Mouse (Mus musculus): Measurements from ENCODE around the gene Unc5b. TPM values are rescaled to one million over a fixed set of nuclear protein-coding genes. Genes with fewer than 3 reads are reported as not detected.

Gene Unc5b
- total and polyA plus RNA-seq, 3 experiments = 0.04 to 0.21 (median 0.06) TPM

DNA sequence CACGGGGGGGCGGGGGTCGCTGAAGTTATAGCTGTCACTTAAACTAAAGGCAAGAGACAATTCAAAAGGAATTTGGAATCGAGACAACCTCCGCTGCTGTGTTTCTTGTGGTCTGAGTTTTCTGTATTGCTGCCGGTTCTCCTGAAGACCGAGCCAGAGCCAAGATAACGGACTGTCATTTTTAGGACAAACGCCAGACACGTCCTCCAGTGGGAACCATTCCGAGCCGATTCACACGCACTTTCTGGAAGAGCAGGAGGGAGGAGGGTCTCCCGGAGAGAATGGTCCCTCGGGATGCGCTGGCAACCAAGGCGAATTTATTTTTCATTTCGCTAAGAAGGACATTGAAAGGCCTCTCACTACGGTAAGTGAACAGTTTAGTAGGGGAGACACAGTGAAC lies 7.4 kb upstream of the Unc5b start:
- in situ Hi-C loops (cut with MboI; ENCODE audit: low pct_ligation_motif_present, low pct_unique_long_range_greater_than_20kb, low sequenced_read_pairs) (no loop called here), dilution Hi-C loops (cut with MboI; ENCODE audit: extremely low pct_ligation_motif_present, extremely low pct_unique_long_range_greater_than_20kb, low sequenced_read_pairs) (no loop called here)
- Histone ChIP-seq H3K27me3 (replicated peaks) (peaks cover 80% of the 10 kb centered on the region), H3K27ac (ENCODE audit: insufficient read depth, low read depth) (no peak overlapping the region), H3K36me3 (replicated peaks in 1 of 2; ENCODE audit: control insufficient read depth in 1 of 2, insufficient read depth in 1 of 2, low read length in 1 of 2) (no peaks in the 10 kb centered on the region), H3K4me2 (ENCODE audit: insufficient read depth, low read depth, poor library complexity, severe bottlenecking) (no peak overlapping the region), H3K4me1 (ENCODE audit: control insufficient read depth in 1 of 2, insufficient read depth in 2 of 2) (no peaks in the 10 kb centered on the region), H3K79me2 (replicated peaks; ENCODE audit: control insufficient read depth, extremely low read depth, insufficient read depth, poor library complexity, severe bottlenecking) (no peaks in the 10 kb centered on the region), H3K9ac (ENCODE audit: insufficient read depth, low read depth) (no peak overlapping the region), H3K4me3 (replicated peaks in 1 of 3; ENCODE audit: low read depth in 2 of 3, low read length in 2 of 3, poor library complexity in 1 of 3) (no peak overlapping the region), H3K9me3 (replicated peaks; ENCODE audit: low read length) (no peaks in the 10 kb centered on the region)
- no peak for DNase-seq (ENCODE audit: extremely low read depth)
- TF ChIP-seq CTCF (conservative IDR thresholded peaks at IDR 0.05 in 1 of 2, IDR thresholded peaks at IDR 0.05 in 1 of 2; ENCODE audit: low read depth in 2 of 2, low read length in 2 of 2) (no peak), EP300 (IDR thresholded peaks at IDR 0.05; ENCODE audit: low read length) (no peak), ZMIZ1 (IDR thresholded peaks at IDR 0.05; ENCODE audit: low read depth, low read length) (no peak), IRF4 (IDR thresholded peaks at IDR 0.05; ENCODE audit: low read depth, low read length) (no peak), POLR2AphosphoS2 (IDR thresholded peaks at IDR 0.05; ENCODE audit: low read depth, low read length) (no peak), MEF2A (IDR thresholded peaks at IDR 0.05; ENCODE audit: borderline replicate concordance, low read depth, low read length) (no peak), POLR2A (IDR thresholded peaks at IDR 0.05; ENCODE audit: low read depth, low read length) (no peak), GABPA (IDR thresholded peaks at IDR 0.05; ENCODE audit: insufficient replicate concordance, low read depth, low read length) (no peak), RAD21 (IDR thresholded peaks at IDR 0.05; ENCODE audit: low read depth, low read length) (no peak), TBP (conservative IDR thresholded peaks at IDR 0.05; ENCODE audit: low read depth, low read length) (no peak), SIN3A (IDR thresholded peaks at IDR 0.05; ENCODE audit: low read length) (no peak), MYC (IDR thresholded peaks at IDR 0.05; ENCODE audit: low read depth, low read length) (no peak), JUND (conservative IDR thresholded peaks at IDR 0.05; ENCODE audit: low read depth, low read length) (no peak), MXI1 (IDR thresholded peaks at IDR 0.05; ENCODE audit: low read depth, low read length) (no peak), MAX (IDR thresholded peaks at IDR 0.05; ENCODE audit: low read length) (no peak), ZNF384 (IDR thresholded peaks at IDR 0.05; ENCODE audit: low read depth, low read length) (no peak), NRF1 (IDR thresholded peaks at IDR 0.05; ENCODE audit: low read depth, low read length) (no peak), NELFE (IDR thresholded peaks at IDR 0.05; ENCODE audit: low read depth, low read length) (no peak), USF1 (IDR thresholded peaks at IDR 0.05; ENCODE audit: low read depth, low read length) (no peak), KAT2A (IDR thresholded peaks at IDR 0.05; ENCODE audit: insufficient replicate concordance, low read length) (no peak)

- H3K9me3 ChIP-seq (replicated peaks; ENCODE audit: low read length) = peaks cover 22% of the 10 kb centered on the region
- no peaks in the 10 kb centered on the region for H3K36me3 ChIP-seq (replicated peaks in 1 of 2; ENCODE audit: control insufficient read depth in 1 of 2, insufficient read depth in 1 of 2, low read length in 1 of 2)
- H3K27ac ChIP-seq (ENCODE audit: insufficient read depth, low read depth) = no peak overlapping the region
- peak; percentile 27 for DNase-seq (ENCODE audit: extremely low read depth)
- H3K4me2 ChIP-seq (ENCODE audit: insufficient read depth, low read depth, poor library complexity, severe bottlenecking) = no peak overlapping the region
- no peak overlapping the region for H3K9ac ChIP-seq (ENCODE audit: insufficient read depth, low read depth)
- dilution Hi-C loops (cut with MboI; ENCODE audit: extremely low pct_ligation_motif_present, extremely low pct_unique_long_range_greater_than_20kb, low sequenced_read_pairs) = no loop called here
- peaks cover 82% of the 10 kb centered on the region for H3K27me3 ChIP-seq (replicated peaks)
- H3K79me2 ChIP-seq (replicated peaks; ENCODE audit: control insufficient read depth, extremely low read depth, insufficient read depth, poor library complexity, severe bottlenecking) = no peaks in the 10 kb centered on the region
- H3K4me3 ChIP-seq (replicated peaks in 1 of 3; ENCODE audit: low read depth in 2 of 3, low read length in 2 of 3, poor library complexity in 1 of 3) = no peak overlapping the region
- TF ChIP-seq IRF4 (IDR thresholded peaks at IDR 0.05; ENCODE audit: low read depth, low read length) (no peak), USF2 (conservative IDR thresholded peaks at IDR 0.05; ENCODE audit: low read depth, low read length) (no peak), RAD21 (IDR thresholded peaks at IDR 0.05; ENCODE audit: low read depth, low read length) (peak; percentile 57), USF1 (IDR thresholded peaks at IDR 0.05; ENCODE audit: low read depth, low read length) (no peak), KAT2A (IDR thresholded peaks at IDR 0.05; ENCODE audit: insufficient replicate concordance, low read length) (no peak), SMC3 (IDR thresholded peaks at IDR 0.05; ENCODE audit: low read depth, low read length) (peak; percentile 83), ZC3H11A (IDR thresholded peaks at IDR 0.05; ENCODE audit: low read depth, low read length) (peak; percentile 14; the same call in 1 of the 2 replicates), TCF12 (IDR thresholded peaks at IDR 0.05; ENCODE audit: low read depth, low read length) (no peak), EP300 (IDR thresholded peaks at IDR 0.05; ENCODE audit: low read length) (no peak), CHD1 (IDR thresholded peaks at IDR 0.05; ENCODE audit: low read depth, low read length) (no peak), UBTF (IDR thresholded peaks at IDR 0.05; ENCODE audit: low read depth, low read length) (no peak), ELF1 (IDR thresholded peaks at IDR 0.05; ENCODE audit: low read depth, low read length) (0 out of 2 replicates have a peak, but pooled peaks have one; percentile 11), CTCF (conservative IDR thresholded peaks at IDR 0.05 in 1 of 2, IDR thresholded peaks at IDR 0.05 in 1 of 2; ENCODE audit: low read depth in 2 of 2, low read length in 2 of 2) (peak; percentile 89 to 97), RCOR1 (conservative IDR thresholded peaks at IDR 0.05; ENCODE audit: low read depth, low read length) (no peak)
- peaks cover 0 to 4% of the 10 kb centered on the region in 2 experiments; a peak in 2 of 4 replicates for H3K4me1 ChIP-seq (ENCODE audit: control insufficient read depth in 1 of 2, insufficient read depth in 2 of 2)
- in situ Hi-C loops (cut with MboI; ENCODE audit: low pct_ligation_motif_present, low pct_unique_long_range_greater_than_20kb, low sequenced_read_pairs) = no loop called here
Measured at GRCm38 (mm10) chr10:60834949-60835348, 3.6 kb upstream of the Unc5b start.
